Mouse (Mus musculus) C3H10T1/2 (cell line): ENCODE results near the gene Ifih1. TPM values are rescaled to one million over a fixed set of nuclear protein-coding genes. Genes with fewer than 3 reads are reported as not detected.

Experiments used
- polyA plus RNA-seq, 2 experiments: library from polyadenylated mRNA; unstranded; fragments of >200 nt; fragmentation: generic; extraction: Trizol; gene quantifications; one replicate each; pipeline ENCODE4 v1.2.1; 2012; ENCODE audit warnings: missing spikeins in 2 of 2

Gene Ifih1
- under 1 TPM; 0.01 to 0.15 TPM for polyA plus RNA-seq

GRCm38 (mm10) chr2:62646014-62646645 lies at the start of gene Ifih1:
Gene Ifih1 (minus strand): TSS chr2:62646255.

GRCm38 (mm10) chr2:62664135-62664670 lies 18.1 kb upstream of the Ifih1 start, which contains the start of gene Gca:
Gene Gca (plus strand): TSS chr2:62664285.

GRCm38 (mm10) chr2:62573753-62574159 lies 72.3 kb downstream of the Ifih1 start, which contains the start of gene Fap:
Gene Fap (minus strand): TSS chr2:62574075.

Other genes starting within 250 kb of the Ifih1 start
- not detected for gene Dpp4, start 234.0 kb downstream of the Ifih1 start, polyA plus RNA-seq
- not detected for gene Gcg, start 162.6 kb downstream of the Ifih1 start, polyA plus RNA-seq
- under 1 TPM in 1 of 2 experiments, not detected in 1; 0.05 TPM for gene Fap, start 72.2 kb downstream of the Ifih1 start, polyA plus RNA-seq
- not detected for gene Gca, start 18.0 kb upstream of the Ifih1 start, polyA plus RNA-seq